Mouse (Mus musculus) hindlimb bud, embryonic 11.5 days (tissue): ENCODE data around the gene Top3a.

Experiments
- DNase-seq: peaks from one replicate; pipeline ENCODE4 v3.0.0-alpha.2; 2012; ENCODE audit warnings: low read depth, low spot score; ENCODE audit errors: extremely low spot score

Gene Top3a

DNA sequence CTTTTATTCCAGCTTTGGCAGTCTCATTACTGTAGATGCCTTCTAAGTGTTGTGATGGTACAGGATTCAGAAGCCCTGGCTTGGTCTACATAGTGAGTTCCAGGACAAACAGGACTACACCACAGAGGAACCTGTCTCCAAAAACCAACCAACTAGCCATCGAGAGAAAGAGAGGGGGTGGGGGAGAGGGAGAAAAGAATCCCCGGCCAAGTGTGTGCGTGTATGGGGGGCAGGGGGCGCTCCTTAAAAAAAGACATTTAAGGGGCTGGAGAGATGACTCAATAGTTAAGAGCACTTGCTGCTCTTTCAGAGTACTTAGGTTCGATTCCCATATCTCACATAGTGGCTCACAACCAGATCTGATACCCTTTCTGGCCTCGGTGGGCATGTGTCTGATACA lies 1.6 kb downstream of the Top3a start:
- no peak for DNase-seq

DNA sequence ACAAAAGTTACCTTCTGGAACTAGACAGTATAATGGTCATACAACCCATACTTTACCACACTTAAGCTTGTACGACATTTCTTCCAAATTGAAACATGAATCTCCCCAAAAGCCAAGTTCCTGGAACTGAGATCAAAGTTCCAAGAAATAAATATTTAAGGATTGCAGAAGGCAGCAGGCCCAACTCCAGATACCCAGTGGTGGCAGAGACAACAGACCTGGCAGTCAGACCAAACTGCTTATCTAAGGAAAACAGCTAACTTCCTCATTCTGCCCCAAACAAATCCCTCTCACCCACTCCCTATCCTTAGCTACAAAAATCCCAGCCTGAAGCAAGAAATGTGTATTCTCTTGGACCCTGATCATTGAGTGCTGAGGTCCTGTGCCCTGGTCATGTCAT lies 2.3 kb downstream of the Top3a start:
- DNase-seq = no peak

DNA sequence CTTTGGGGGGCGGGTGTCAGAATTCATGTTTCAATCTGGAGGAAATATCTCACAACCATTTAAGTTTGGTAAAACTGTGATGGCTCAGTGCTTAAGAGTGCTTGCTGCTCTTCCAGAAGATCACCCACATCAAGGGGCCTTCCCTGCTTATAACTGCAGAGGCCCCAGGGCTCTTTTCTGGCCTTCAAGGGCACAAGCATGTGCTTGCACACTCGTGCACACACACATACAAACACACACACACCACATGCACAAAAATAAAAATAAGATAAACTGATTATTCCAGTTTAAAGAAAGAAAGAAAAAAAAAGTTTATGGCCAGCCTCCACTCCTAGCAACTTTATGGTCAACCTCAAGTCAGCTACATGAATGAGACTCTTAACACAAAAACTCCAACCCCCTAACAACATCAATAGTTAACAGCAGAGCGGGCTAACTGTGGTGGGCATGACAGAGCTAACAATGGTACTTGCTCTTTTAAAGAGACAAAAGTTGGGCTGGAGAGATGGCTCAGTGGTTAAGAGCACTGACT lies 2.9 kb downstream of the Top3a start:
- DNase-seq = no peak

DNA sequence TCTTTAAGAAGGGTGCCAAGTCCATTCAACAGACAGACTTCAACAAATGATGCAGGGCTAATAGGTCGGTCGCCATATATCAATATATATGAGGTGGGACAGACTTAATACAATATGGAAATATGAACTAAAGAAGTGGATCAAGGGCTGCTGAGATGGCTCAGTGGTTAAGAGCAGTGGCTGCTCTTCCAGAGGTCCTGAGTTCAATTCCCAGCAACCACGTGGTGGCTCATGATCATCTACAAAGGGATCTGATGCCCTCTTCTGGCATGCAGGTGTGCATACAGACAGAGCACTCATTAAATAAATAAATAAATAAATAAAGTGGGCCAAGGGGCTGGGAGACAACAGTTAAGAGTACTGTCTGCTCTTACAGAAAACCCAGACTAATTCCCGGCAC lies 5.0 kb downstream of the Top3a start:
- no peak for DNase-seq

DNA sequence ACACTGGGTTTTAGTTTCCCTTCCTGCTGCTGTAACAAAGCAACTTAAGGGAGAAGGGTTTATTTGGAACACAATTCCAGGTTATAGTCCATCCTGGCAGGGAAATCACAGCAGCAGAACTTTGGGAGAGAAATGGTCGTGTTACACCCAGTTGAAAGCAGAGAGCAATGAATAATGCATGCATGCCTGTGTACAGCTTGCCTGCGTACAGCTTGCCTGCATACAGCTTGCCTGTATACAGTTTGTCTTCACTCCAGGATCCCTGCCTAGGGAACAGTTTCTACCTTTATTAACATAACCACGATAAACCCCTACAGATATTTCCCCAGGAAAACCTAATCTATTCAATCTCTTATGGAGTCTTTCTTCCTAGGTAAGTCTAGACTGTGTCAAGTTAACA lies 6.4 kb downstream of the Top3a start:
- DNase-seq = no peak

DNA sequence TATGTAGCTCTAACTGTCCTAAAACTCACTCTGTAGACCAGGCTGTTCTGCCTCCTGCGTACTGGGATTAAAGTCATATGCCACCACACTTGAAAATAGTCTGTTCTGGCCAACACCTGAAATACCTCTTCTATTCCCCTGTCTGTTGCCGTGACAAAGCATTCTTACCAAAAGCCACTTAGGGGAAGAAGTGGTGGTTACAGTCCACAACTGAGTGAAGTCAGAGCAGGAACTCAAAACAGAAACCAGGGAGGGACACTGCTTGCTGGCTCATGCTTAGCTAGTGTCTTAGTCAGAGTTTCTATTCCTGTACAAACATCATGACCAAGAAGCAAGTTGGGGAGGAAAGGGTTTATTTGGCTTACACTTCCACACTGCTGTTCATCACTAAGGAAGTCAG lies 7.8 kb downstream of the Top3a start:
- no peak for DNase-seq

DNA sequence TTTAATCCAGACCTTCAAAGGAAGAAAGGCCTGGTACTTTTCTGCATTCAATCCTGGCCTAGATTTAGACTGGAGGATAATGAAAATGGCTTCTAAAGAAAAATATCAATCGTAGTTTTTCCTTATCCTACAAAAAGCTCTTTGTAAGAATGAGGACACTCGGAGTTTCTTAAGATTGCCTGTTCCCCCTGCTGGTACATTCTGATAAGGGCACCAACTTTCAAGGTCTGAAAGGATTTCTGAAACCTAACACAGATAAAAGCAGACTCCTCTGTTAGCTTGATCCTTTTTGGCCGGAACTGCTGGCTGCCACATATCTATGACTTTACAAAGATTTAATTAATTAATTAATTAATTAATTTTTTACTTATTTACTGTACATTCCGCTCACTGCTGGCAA lies 10.2 kb downstream of the Top3a start:
- no peak for DNase-seq

DNA sequence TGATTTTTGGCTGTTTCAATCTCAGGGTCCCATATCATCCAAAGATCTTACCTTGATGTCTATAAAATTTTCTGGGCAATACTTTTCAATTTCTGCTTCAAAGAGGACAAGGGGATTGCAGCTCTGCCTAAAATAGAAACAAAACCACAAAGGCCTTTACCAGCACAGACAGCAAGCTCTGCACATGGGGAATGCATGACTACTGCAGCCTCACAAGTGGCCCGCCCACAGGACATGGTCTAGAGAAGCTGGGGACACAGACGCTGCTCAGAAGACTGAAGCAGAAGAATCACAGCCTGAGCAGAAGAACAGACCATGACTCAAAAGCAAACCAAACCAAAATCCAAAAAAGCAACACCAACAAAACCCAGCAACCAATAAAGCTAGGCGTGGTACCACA lies 15.5 kb downstream of the Top3a start:
- DNase-seq = no peak

DNA sequence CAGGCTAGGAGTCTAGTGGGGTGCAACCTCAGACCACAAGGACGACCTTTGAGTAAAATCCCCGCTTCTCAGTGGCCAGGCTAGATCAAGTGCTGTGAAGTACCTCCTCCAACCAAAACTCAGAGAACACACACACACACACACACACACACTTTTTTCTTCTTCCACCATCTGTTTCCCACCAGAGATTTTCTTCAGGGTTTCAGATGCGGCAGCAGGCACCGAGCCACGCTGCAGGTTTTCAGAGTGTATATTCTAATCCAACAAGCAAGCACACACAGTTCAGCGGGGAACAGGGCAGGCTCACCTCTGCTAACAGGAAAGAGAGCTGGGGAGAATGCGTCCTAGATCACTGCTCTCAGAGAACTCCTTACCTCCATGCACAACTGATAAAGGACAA lies 21.6 kb downstream of the Top3a start:
- no peak for DNase-seq

DNA sequence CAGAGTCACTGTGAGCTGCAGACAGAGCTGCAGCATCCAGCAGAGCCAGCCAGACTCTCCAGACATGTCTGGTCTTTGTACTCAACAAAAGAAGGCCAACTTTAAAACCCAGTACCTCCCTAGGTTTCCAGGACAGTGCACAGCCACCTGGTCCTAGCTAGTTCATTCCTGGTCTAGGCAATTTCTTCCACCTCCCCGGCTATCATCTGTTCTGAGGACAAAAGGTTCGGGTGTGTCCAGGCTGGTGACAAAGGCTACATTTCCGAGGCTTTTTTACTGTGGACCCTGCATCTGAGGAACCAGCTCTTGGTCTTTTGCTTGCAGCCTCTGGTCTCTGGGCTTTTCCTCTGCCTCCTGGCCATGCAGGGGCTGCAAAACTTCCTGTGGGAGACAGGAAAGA lies 36.8 kb downstream of the Top3a start:
- no peak for DNase-seq

DNA sequence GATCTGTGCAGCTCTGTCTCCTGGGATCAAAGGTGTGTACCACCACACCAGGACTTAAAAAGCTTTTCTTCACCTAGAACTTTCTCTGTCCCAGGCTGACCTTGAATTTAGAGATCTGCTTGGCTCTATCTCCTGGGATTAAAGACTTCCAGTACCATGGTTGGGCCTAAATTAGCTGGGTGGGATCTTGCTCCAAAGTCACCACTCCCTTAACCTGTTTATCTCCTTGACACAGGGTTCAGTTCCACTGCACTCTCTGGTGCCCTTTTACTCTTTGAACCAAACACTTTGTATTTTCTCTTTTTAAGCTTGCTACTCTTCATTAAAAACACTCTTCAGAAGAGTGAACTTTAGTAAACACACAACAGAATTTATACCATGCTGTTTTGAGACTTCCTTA lies 39.7 kb downstream of the Top3a start:
- DNase-seq = no peak

DNA sequence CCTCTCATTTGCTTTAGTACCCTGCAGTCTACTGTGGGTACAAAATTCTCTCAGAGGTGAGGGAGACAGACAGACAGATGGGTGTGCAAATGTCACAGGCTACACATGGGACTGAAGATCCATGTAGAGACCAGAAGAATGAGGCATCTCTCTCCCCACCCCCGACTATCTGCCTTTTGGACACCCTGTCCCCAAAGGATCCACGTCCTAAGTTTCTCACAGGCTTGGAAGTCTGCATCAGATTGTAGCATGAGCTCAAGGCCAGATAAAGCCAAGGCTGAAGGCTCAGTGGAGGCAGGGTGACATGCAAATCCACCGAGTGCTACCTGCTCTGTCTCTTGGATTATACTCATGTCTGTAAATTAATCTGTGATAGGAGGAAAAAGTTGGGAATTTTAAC lies 40.7 kb downstream of the Top3a start:
- DNase-seq = no peak

DNA sequence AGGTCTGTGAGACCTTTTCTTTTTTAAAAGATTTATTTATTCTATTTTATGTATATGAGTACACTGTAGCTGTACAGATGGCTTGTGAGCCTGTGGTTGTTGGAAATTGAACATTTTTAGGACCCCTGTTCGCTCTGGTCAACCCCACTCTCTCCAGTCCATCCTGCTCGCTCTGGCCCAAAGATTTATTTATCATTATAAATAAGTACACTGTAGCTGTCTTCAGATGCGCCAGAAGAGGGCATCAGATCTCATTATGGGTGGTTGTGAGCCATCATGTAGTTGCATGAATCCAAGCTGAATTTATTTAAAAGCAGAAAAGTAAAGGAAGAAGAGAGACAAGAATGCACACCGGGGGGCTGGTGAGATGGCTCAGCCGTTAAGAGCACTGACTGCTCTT lies 42.0 kb downstream of the Top3a start:
- DNase-seq = no peak

DNA sequence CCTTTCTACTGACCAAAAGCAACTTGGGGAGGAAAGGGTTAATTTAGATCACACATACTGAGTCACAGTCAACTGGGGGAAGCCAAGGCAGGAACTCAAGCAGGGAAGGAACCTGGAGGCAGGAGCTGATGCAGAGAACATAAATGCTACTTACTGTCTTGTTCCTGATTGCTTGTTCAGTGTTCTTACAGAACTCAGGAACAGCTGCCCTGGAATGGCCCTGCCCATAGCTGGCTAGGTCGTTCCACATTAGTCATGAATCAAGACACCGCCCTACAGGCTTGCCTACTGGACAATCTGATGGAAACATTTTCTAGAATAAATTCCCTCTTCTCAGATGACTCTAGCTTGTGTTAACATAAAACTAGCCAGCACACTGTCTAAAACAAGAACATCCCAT lies 43.0 kb downstream of the Top3a start:
- DNase-seq = no peak

DNA sequence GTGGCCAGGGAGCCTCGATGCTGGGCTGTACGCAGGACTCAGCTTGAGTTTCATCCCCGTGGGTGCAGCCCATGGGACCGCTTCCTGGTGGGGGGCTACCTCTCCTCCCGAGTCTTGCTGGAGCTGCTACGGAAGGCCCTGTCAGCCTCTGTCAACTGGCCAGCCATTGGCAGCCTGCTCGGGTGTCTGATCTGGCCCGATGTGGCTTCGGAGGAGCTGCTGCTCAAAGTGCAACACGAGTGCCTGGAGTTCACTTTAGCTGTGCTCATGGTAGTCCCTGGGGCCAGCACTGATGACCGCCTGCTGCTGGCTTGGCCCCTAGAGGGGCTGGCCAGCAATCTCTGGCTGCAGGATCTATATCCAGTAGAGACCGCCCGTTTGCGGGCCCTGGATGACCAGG lies 45.9 kb downstream of the Top3a start:
- no peak for DNase-seq

DNA sequence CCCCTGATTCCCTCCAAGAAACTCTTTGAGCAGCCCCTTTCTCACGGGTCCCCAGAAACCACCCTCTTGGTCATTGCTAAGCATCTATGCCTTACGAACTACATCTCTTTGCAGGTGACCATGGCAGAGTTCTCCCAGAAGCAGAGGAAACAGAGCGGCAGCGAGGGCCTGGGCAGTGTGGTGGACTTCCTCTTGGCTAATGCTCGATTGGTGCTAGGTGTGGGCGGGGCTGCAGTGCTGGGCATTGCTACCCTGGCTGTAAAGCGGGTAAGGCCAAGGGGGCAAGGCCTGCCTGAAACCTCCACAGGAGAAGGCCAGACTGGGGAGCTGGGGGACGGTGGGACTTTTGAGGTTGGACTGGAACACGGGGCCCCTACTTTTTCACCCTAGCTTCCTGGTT lies 47.0 kb downstream of the Top3a start:
- DNase-seq = no peak

DNA sequence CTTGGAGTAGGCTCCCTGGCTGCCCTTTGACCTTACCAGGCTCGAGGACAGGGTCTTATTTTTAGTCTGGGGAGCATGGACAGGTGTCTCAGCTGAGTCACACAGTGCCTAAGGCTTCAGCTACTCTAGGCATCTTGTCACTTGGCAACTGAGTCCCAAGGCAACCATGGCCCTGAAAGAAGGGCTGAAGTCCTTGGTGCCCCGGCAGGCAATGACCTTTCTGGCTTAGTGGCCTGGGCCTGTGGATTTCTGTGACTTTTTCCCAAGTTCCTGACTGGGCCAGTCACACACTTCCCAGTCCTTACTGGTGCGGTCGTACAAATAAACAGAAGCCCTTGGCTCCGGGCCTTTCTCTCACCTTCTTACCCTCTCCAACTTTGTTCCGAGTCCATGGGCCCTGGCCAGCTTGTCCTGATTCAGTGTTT lies 47.9 kb downstream of the Top3a start:
- DNase-seq = no peak

DNA sequence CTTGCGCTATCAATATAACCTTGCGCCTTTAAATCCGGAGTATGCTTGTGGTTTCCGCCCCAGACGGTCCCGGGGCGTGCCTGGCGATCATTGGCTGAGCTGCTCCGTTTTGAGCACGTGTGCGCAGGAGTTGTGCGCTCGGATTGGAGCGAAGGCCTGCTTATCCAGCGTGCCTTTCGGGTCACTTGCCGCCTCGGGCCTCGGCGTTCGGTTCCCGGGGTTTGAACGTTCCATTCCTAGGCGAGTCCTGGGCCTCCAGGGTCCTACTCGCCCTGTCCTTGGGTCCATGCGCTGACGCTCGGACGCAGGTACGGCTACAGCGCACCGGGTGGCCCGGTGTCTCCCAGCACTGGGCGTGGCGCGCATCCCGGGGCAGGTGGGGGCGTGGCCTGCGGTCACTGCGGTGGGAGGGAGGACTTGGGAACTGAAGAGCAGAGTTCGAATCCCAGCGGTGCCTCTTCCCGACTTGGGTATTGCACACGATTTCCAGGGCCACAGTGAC lies 48.9 kb downstream of the Top3a start, which contains the start of gene Mief2:
TSS of gene Mief2 (plus strand) at position 139 of the 502 bp plus-strand sequence.
- DNase-seq = peak; percentile 66

DNA sequence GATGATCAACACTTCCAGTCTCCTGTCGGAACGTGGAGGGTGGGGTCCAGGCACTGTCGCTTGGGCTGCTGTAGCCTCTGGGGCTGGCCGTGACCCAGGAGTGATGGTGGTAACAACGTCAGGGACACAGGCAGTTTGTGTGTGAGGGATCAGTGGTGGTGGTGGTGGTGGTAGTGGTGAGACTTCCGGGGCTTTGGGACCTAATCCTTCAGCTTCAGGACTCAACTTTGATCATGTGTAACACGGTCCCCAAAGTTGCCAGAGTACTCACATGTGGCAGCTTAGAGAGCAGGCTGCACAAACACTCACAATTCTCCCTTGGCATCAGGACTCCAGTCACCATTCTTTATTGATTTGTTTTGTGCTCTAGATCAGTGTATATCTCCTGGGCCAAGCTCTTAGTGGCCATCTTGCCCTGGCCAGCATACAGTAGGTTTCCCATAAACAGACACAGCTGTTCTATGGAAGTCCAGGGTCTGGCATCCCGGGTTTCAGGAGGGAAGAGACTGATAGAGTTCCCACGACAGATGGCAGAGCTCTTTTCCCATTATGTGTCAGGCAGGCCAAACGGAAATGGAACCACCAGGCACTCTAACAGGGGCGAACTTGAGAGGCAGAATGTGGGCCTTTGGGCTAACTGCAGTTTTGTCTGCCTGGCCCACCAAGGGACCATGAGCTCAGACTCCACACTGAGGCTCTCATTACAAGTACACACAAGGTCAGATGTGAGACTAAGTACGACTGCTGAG lies 49.6 kb downstream of the Top3a start:
- no peak for DNase-seq

DNA sequence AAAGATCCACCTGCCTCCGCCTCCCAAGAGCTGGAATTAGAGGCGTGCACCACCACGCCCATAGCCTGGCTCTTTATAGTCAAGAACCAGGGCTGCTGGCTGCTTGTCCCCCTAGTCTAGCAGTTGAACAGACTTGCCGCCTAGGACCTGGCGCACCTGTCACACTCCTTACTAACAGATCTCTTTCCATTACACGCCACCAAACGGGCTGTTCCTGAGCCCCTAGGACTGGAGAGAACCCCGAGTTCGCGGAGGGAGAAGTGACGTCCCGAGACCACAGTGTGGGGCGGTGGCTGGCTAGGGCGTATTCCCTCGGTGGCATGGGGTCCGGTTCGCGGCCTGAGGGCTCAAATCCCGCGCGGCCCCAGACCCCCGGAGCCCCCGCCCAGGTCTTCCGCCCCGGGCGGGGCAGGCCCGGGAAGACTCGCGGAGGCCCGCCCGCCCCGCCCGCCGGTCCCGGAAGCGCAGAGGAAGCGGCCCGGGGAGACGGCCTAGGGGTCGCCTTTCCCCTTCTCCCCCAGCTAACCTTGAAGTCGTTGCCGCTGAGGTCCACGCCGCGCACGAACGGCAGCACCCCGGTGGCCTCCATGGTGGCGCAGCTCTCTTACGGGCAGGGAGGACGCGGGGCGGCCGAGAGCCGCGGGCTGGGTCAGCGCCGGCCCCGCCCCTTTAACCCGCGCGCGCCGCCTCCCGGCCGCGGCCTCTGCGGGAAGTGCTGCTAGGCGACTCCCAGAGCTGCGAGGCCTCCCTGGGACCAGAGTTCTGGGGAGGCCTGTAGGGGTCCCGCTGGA lies 50.4 kb downstream of the Top3a start, which contains the start of gene Flii:
TSS of gene Flii (minus strand) at position 663 of the 791 bp plus-strand sequence.
- DNase-seq = no peak

DNA sequence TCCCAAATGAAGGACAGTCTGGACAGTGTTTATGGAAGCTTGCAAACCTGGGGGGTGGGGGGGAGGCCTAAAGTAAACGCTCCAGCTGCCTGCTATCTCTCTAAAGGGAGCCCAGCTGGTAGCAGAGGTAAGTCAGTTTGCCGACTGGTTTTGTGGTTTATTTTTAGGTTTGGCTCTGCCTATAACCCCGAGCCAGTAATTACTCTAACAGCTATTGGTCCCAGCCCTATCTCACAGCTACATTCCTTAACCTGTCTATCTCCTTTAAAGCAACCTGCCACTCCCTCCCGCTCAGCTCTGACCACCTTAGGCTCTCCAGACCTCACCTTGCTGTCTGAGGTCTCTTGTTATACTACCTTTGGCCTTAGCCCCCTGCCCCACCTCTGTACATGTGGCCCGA lies 57.9 kb downstream of the Top3a start:
- no peak for DNase-seq

DNA sequence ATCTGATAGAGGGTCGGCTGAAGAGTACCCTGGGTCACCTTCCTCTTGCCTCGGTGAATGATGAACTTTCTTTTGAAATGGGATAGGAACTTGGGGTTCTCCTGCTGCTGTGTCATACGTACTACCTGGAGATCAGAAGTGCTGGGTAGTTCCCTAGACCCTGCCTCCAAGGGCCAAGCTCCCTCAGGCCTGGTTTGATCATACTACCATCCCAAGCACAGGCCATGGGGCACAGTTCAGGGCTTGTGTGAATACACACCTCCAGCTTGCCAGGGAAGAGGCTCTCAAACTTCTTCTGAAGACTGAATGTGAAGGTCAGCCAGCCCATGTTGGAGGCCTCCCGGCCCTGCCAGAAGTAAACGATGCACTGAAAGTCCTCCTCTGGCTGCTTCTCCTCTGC lies 61.3 kb downstream of the Top3a start:
- no peak for DNase-seq
